Mouse (Mus musculus) urinary bladder, adult 18-20 months (tissue): ENCODE measurements at regions not wholly inside any gene's neighbourhood (a gene's known extent, or its start where the extent isn't known, plus 50 kb on each side); places are given as distances from the start of the nearest gene placed in this dataset.

ENCODE experiments used
- DNase-seq, 2 experiments: peaks; one replicate each; pipeline ENCODE4 v3.0.0; 2022; ENCODE audit warnings: low spot score in 2 of 2, mixed read lengths in 2 of 2

DNA sequence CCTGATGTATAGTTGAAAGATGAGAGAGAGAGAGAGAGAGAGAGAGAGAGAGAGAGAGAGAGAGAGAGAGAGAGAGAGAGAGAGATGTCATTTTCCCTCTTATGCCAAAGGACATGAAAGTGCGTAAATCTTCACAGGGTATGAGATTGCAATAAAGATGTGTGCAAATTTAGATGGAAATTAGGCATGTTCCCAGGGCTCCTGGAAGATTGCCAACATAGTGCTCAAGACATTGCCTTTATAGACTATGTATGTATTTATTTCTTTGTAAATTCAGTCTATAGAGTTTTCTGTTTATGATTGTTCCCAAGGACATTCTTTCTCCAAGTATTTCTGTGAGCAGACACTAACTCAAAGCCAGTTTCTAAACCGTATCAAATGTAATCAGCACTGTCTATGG lies 376.5 kb upstream of the Zeb2 start:
- no peak for DNase-seq

GRCm38 (mm10) chr2:45486530-45486929 lies 369.3 kb upstream of the Zeb2 start:
- DNase-seq = no peak

DNA sequence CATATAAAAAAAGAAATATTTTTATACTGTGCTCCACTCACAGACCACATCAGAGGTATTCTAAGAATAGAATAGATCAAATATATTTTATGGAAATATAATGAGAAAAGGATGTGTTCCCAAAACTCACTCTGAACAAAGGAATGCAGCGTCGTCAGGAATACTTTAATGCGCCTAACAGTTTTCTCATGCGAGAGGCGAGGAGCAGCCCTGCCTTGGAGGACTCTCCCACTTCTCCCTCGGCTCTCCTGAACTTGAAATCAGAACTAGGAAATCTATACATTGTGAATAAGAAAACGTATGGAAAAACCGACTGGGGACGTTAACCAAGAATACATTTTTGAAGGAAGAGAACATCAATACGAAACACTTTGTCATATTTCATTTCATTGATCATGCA lies 368.3 kb upstream of the Zeb2 start:
- DNase-seq = no peak

GRCm38 (mm10) chr2:45480671-45481070 lies 363.5 kb upstream of the Zeb2 start:
- no peak for DNase-seq

DNA sequence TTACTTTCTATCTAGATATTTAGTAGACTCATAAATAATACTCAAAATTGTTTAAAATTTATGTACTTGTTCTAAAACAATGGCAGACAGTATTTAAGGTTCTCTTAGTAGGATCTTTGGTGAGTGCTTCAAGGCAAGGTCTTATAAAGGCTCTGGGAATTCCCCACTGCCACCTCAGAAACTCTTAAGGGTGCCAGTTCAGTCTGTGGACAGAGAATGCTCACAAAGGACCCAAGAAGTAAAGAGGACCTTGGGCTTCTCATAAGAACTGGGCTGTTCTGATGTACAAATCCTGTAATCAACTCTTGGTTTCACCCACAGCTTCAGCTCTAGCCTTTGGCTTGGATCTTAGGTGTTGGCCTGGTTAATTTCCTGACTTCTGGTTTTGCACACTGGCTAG lies 358.8 kb upstream of the Zeb2 start:
- DNase-seq = no peak

GRCm38 (mm10) chr2:45464306-45464705 lies 347.1 kb upstream of the Zeb2 start:
- DNase-seq = no peak

DNA sequence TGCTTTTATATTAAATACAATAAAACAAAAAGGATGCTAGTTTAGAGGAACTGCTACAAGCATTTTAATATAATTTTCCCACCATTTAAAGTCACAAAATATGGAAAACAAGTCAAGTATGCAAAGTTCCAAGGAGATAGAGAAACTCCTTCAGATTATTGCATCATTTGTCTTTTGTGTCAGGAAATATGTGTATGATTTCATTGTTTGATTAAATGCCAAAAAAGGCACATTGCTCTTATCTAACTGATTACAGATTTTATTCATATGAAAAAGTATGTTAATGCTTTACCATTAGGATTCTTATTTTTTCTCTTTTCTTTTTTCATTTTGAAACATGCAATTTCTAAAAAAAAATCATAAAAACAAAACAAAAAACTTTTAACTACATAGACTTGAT lies 342.2 kb upstream of the Zeb2 start:
- no peak for DNase-seq

DNA sequence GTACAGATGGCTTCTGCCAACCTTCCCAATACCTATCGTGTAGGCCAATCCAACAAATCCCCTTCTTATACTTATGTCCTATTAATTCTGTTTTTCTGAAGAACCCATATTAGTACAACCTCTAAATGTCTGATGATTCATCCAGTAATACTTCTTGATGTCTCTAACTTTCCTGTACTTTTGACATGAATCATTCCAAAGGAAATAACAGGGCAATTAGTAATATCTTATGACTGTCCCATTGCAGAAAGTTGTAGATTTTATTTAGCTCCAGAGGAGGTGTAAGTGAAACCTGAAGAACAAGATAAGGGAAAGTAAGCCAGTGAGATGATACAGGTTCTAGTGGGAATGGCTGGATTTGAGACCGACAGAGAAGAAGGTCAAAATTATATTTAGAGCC lies 337.6 kb upstream of the Zeb2 start:
- DNase-seq = no peak

GRCm38 (mm10) chr2:45439146-45439545 lies 322.0 kb upstream of the Zeb2 start:
- DNase-seq = no peak

GRCm38 (mm10) chr2:45438739-45439138 lies 321.5 kb upstream of the Zeb2 start:
- DNase-seq = no peak

GRCm38 (mm10) chr2:45435261-45435980 lies 318.2 kb upstream of the Zeb2 start:
- DNase-seq = no peak

DNA sequence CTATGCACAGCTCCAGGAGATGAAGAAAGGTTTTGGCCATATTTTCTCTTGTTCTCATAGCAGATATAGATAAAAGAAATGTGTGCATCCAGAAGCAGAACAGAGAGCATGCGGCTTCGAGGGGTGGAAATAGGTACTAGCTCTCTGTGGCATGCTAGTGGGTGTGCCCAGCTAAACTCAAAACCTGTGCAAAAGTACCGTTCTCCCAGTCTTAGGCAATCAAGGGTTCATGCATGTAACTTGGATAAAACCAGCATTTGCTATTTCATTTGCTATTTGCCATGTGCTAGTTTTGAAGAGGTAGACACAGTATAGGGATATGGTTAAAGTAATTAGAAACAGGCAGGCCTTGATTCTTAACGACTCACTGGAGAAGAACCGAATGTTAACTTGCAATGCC lies 317.6 kb upstream of the Zeb2 start:
- DNase-seq = no peak

- no peak for DNase-seq
These were observed 317.0 kb upstream of the Zeb2 start for GRCm38 (mm10) chr2:45434169-45434568.

GRCm38 (mm10) chr2:45431366-45431765 lies 314.2 kb upstream of the Zeb2 start:
- DNase-seq = no peak

- no peak for DNase-seq
These were observed 304.6 kb upstream of the Zeb2 start for GRCm38 (mm10) chr2:45421774-45422173.

DNA sequence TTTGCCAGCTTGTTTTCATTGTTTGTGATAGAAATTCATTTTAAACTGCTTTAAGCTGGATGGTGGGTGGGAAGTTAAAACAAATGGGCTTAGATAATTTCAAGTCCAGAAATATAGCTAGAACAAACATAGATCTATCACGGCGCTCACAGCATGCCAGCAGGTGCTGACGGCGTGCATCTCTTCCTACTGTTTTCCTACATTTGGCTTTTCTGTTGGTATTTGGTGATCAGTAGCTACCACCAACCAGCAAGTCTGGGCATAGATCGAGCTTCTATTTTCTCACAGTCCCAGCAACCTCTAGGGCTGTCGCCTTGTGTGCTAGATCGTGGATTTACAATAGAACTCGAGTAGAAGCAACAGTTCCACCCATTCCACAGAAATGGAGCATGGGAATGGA lies 290.9 kb upstream of the Zeb2 start:
- DNase-seq = no peak

DNA sequence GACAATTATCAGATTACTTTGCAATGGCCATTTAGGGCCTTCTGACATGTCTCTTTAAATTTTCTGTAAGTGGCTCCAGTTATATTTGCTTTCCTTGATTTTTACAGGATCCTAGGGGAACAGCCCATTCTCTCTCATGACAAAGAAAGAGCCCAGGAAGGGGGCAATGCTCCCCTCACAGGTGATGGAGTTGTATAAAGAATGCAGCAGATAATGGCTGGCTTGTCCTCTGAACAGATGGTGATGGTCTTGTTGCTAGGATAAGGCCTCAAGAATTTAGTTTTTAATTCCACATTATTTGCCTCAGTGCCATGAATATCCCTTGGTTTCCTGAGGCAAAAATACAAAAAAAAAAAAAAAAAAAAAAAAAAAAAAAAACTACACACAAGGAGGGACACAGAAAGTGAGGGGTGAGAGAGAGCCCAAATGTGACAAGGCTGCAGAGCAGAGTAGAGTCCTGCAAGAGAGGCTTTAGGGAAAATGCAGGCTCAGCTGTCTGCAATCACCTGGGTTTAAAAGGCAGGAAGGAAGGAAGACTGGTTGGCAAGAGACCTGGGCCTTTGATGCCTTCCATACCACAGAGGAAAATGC lies 272.8 kb upstream of the Zeb2 start:
- no peak for DNase-seq

- no peak for DNase-seq
These were observed 254.1 kb upstream of the Zeb2 start for GRCm38 (mm10) chr2:45371268-45371667.

- no peak for DNase-seq
These were observed 253.4 kb upstream of the Zeb2 start for GRCm38 (mm10) chr2:45370615-45370968.

DNA sequence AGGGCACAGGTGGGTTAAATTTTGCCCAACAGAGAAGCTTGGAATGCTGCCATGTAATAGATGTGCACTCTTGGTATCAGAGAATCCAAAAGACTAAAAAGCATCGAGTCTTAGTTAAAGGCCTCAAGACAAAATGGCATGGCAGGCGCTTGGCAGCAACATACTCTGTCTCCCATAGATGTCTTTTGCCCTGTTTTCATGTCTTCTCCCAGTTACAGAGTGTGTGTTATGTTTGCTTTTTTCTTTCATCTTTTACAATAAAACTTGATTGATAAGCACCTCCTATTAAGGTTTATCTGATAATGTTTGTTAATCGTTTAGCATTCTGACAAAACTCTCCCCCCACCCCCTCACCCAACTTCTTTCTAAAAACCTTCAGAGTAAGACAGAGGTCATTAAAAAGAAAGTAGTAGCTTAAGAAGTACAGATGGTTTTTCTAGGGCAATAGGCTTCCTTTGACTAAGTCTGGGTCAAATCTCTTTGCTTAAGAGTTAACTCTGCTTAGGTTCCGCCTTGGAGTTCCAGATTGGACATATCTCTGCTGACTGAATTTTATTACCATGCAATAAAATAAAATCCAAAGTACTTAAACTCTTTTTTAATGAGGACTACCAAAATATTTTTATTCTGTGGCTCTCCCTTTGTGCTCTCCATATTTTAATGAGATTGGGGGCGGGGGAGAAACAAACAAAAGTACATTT lies 252.9 kb upstream of the Zeb2 start:
- no peak for DNase-seq

DNA sequence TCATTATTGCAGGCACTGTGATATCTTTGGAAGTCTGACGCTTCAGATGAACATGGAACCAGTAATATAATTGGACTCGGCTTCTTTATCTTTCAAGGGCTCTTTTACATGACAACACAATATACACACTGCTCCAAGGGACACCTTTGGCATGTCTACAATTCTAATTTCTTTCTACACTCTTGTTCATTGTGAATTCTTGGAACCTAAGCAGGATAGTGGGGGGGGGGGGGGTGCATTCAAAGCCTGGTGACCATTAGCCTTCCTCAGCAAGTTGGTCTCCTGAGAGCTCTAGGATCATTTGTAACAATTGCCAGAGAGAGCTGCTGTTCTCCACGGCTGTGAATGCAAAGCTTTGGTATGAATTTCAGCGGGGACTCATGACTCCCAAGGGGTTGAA lies 252.2 kb upstream of the Zeb2 start:
- DNase-seq = no peak

- DNase-seq = no peak
These were observed 250.4 kb upstream of the Zeb2 start for GRCm38 (mm10) chr2:45367436-45368193.

GRCm38 (mm10) chr2:45357266-45357665 lies 240.1 kb upstream of the Zeb2 start:
- DNase-seq = no peak
